Mouse (Mus musculus): ENCODE data around the gene Nol3. TPM values are rescaled to one million over a fixed set of nuclear protein-coding genes. Genes with fewer than 3 reads are reported as not detected.

Gene Nol3
- total and polyA plus RNA-seq, 2 experiments from 2014 or later, result 2.0 to 6.5 TPM

- H3K4me3 ChIP-seq (ENCODE audit: low read depth, low read length), result peak overlapping the region; percentile 89
- ATAC-seq (ENCODE audit: low FRiP score) (peak; percentile 50), DNase-seq (ENCODE audit: low spot score) (peak; percentile 41)
- no peak for TF ChIP-seq CTCF (IDR thresholded peaks at IDR 0.05)
- peaks cover 33% of the 10 kb centered on the region for H3K36me3 ChIP-seq (ENCODE audit: insufficient read depth, low read length)
- H3K4me2 ChIP-seq (ENCODE audit: low read depth, low read length, poor library complexity, severe bottlenecking), result peak overlapping the region; percentile 76
- H3K9me3 ChIP-seq (ENCODE audit: low read length), result no peaks in the 10 kb centered on the region
- WGBS, result 0% methylated on average over 12 of the region's 12 CpGs
- H3K4me1 ChIP-seq (ENCODE audit: insufficient read depth, low read length), result peaks cover 16% of the 10 kb centered on the region
- H3K27ac ChIP-seq (ENCODE audit: low read depth, low read length), result peak overlapping the region; percentile 82
- no peaks in the 10 kb centered on the region for H3K27me3 ChIP-seq (ENCODE audit: insufficient read depth, low read length)
- peak overlapping the region; percentile 96 for H3K9ac ChIP-seq (replicated peaks; ENCODE audit: low read length, poor library complexity, severe bottlenecking)
Observed at GRCm38 (mm10) chr8:105325641-105326093, 49.7 kb downstream of the Nol3 start.

GRCm38 (mm10) chr8:105326141-105326672, 50.3 kb downstream of the Nol3 start, which contains the start of the genes Lrrc29 and Tmem208:
Gene Lrrc29 (minus strand): TSS chr8:105326278.
Gene Tmem208 (plus strand): TSS chr8:105326354.
- 0% methylated on average over 36 of the region's 36 CpGs for WGBS
- TF ChIP-seq CTCF (IDR thresholded peaks at IDR 0.05), result peak; percentile 72
- DNase-seq (ENCODE audit: low spot score), result peak; percentile 97
- peak within 1 kb of the TSS; percentile 89 for H3K4me3 ChIP-seq (ENCODE audit: low read depth, low read length)
- ATAC-seq (ENCODE audit: low FRiP score), result peak; percentile 92
- peak within 1 kb of the TSS; percentile 76 for H3K4me2 ChIP-seq (ENCODE audit: low read depth, low read length, poor library complexity, severe bottlenecking)
- H3K27ac ChIP-seq (ENCODE audit: low read depth, low read length), result peak within 1 kb of the TSS; percentile 82
- H3K9ac ChIP-seq (replicated peaks; ENCODE audit: low read length, poor library complexity, severe bottlenecking), result peak within 1 kb of the TSS; percentile 96
- no peaks in the 10 kb centered on the region for H3K9me3 ChIP-seq (ENCODE audit: low read length)
- H3K36me3 ChIP-seq (ENCODE audit: insufficient read depth, low read length), result peaks cover 39% of the 10 kb centered on the region
- no peaks in the 10 kb centered on the region for H3K27me3 ChIP-seq (ENCODE audit: insufficient read depth, low read length)
- peaks cover 16% of the 10 kb centered on the region for H3K4me1 ChIP-seq (ENCODE audit: insufficient read depth, low read length)

GRCm38 (mm10) chr8:105326968-105327367, 51.0 kb downstream of the Nol3 start:
- H3K27me3 ChIP-seq (ENCODE audit: insufficient read depth, low read length), result no peaks in the 10 kb centered on the region
- peaks cover 16% of the 10 kb centered on the region for H3K4me1 ChIP-seq (ENCODE audit: insufficient read depth, low read length)
- peak overlapping the region; percentile 96 for H3K9ac ChIP-seq (replicated peaks; ENCODE audit: low read length, poor library complexity, severe bottlenecking)
- no peak for TF ChIP-seq CTCF (IDR thresholded peaks at IDR 0.05)
- 37% methylated on average over 6 of the region's 6 CpGs for WGBS
- DNase-seq (ENCODE audit: low spot score) (no peak), ATAC-seq (ENCODE audit: low FRiP score) (no peak)
- H3K4me2 ChIP-seq (ENCODE audit: low read depth, low read length, poor library complexity, severe bottlenecking), result peak overlapping the region; percentile 76
- peak overlapping the region; percentile 89 for H3K4me3 ChIP-seq (ENCODE audit: low read depth, low read length)
- peaks cover 39% of the 10 kb centered on the region for H3K36me3 ChIP-seq (ENCODE audit: insufficient read depth, low read length)
- H3K27ac ChIP-seq (ENCODE audit: low read depth, low read length), result peak overlapping the region; percentile 82; the same call in 1 of the 2 replicates
- no peaks in the 10 kb centered on the region for H3K9me3 ChIP-seq (ENCODE audit: low read length)

- no peak for TF ChIP-seq CTCF (IDR thresholded peaks at IDR 0.05)
- ATAC-seq (ENCODE audit: low FRiP score), result no peak
- H3K4me3 ChIP-seq (ENCODE audit: low read depth, low read length), result no peak overlapping the region
Observed at GRCm38 (mm10) chr8:105330325-105330724, 54.4 kb downstream of the Nol3 start.

GRCm38 (mm10) chr8:105331469-105331868, 55.5 kb downstream of the Nol3 start:
- H3K4me2 ChIP-seq (ENCODE audit: low read depth, low read length, poor library complexity, severe bottlenecking), result no peak overlapping the region
- WGBS, result 95% methylated on average over 22 of the region's 22 CpGs
- H3K27ac ChIP-seq (ENCODE audit: low read depth, low read length), result no peak overlapping the region
- DNase-seq (ENCODE audit: low spot score) (no peak), ATAC-seq (ENCODE audit: low FRiP score) (no peak)
- no peaks in the 10 kb centered on the region for H3K9me3 ChIP-seq (ENCODE audit: low read length)
- H3K4me3 ChIP-seq (ENCODE audit: low read depth, low read length), result no peak overlapping the region
- peaks cover 35% of the 10 kb centered on the region for H3K36me3 ChIP-seq (ENCODE audit: insufficient read depth, low read length)
- no peaks in the 10 kb centered on the region for H3K27me3 ChIP-seq (ENCODE audit: insufficient read depth, low read length)
- no peak for TF ChIP-seq CTCF (IDR thresholded peaks at IDR 0.05)
- peaks cover 8% of the 10 kb centered on the region; the same call in 1 of the 2 replicates for H3K4me1 ChIP-seq (ENCODE audit: insufficient read depth, low read length)
- no peak overlapping the region for H3K9ac ChIP-seq (replicated peaks; ENCODE audit: low read length, poor library complexity, severe bottlenecking)

More at GRCm38 (mm10) chr8:105330325-105330724, 54.4 kb downstream of the Nol3 start:
- H3K9ac ChIP-seq (replicated peaks; ENCODE audit: low read length, poor library complexity, severe bottlenecking), result no peak overlapping the region
- 94% methylated on average over 12 of the region's 12 CpGs for WGBS
- H3K4me2 ChIP-seq (ENCODE audit: low read depth, low read length, poor library complexity, severe bottlenecking), result no peak overlapping the region
- peaks cover 10% of the 10 kb centered on the region; the same call in 1 of the 2 replicates for H3K4me1 ChIP-seq (ENCODE audit: insufficient read depth, low read length)
- H3K36me3 ChIP-seq (ENCODE audit: insufficient read depth, low read length), result peaks cover 35% of the 10 kb centered on the region
- H3K27me3 ChIP-seq (ENCODE audit: insufficient read depth, low read length), result no peaks in the 10 kb centered on the region
- H3K9me3 ChIP-seq (ENCODE audit: low read length), result no peaks in the 10 kb centered on the region
- DNase-seq (ENCODE audit: low spot score), result no peak
- no peak overlapping the region for H3K27ac ChIP-seq (ENCODE audit: low read depth, low read length)

MicroRNAs encoded within 50 kb of the gene (microRNA counts, 519-probe panel; counts per million panel counts)
- 3,684 counts per million, percentile 78 among the panel's probes with 10 or more counts for microRNA mmu-miR-328

Small RNA genes lying within 50 kb of the gene (microRNA-seq; reads per million reads assigned to microRNA genes)
- gene Gm27320 (ENCODE audit: borderline number of aligned reads) (not detected), gene Mir328 (ENCODE audit: borderline number of aligned reads) (514 reads per million, percentile 65 among the genes with 10 or more reads in this experiment)

Other genes with a start within 250 kb of the Nol3 start
- not detected in 2 replicates for gene Ces3a, start 227.5 kb upstream of the Nol3 start, total RNA-seq (2014; rRNA removed)
- not detected in 2 replicates for gene Ces3a, start 227.5 kb upstream of the Nol3 start, polyA plus RNA-seq (2015; fragmentation: Nextera tagmentation; extraction: Ambion mirVana)
- gene Ces3b, start 192.4 kb upstream of the Nol3 start, total RNA-seq (2014; rRNA removed), result not detected in 2 replicates
- gene Ces3b, start 192.4 kb upstream of the Nol3 start, polyA plus RNA-seq (2015; fragmentation: Nextera tagmentation; extraction: Ambion mirVana), result not detected in 2 replicates
- not detected in 2 replicates for gene Ces4a, start 144.3 kb upstream of the Nol3 start, total RNA-seq (2014; rRNA removed)
- 0.06 TPM in 1 of 2 replicates, not detected in the other for gene Ces4a, start 144.3 kb upstream of the Nol3 start, polyA plus RNA-seq (2015; fragmentation: Nextera tagmentation; extraction: Ambion mirVana)
- 43.9 and 46.1 TPM in 2 replicates for gene Cbfb, start 105.5 kb upstream of the Nol3 start, total RNA-seq (2014; rRNA removed)
- gene Cbfb, start 105.5 kb upstream of the Nol3 start, polyA plus RNA-seq (2015; fragmentation: Nextera tagmentation; extraction: Ambion mirVana), result 16.2 and 17.5 TPM in 2 replicates
- 33.6 and 36.7 TPM in 2 replicates for gene D230025D16Rik, start 51.0 kb upstream of the Nol3 start, total RNA-seq (2014; rRNA removed)
- 24.6 and 28.3 TPM in 2 replicates for gene D230025D16Rik, start 51.0 kb upstream of the Nol3 start, polyA plus RNA-seq (2015; fragmentation: Nextera tagmentation; extraction: Ambion mirVana)
- 14.2 and 17.5 TPM in 2 replicates for gene B3gnt9, start 21.0 kb upstream of the Nol3 start, total RNA-seq (2014; rRNA removed)
- gene B3gnt9, start 21.0 kb upstream of the Nol3 start, polyA plus RNA-seq (2015; fragmentation: Nextera tagmentation; extraction: Ambion mirVana), result 9.5 and 11.5 TPM in 2 replicates
- 7.5 and 8.3 TPM in 2 replicates for gene Tradd, start 11.5 kb upstream of the Nol3 start, total RNA-seq (2014; rRNA removed)
- 7.4 and 8.0 TPM in 2 replicates for gene Tradd, start 11.5 kb upstream of the Nol3 start, polyA plus RNA-seq (2015; fragmentation: Nextera tagmentation; extraction: Ambion mirVana)
- gene Fbxl8, start 11.5 kb upstream of the Nol3 start, total RNA-seq (2014; rRNA removed), result 0.52 and 0.77 TPM in 2 replicates
- 0.83 and 0.85 TPM in 2 replicates for gene Fbxl8, start 11.5 kb upstream of the Nol3 start, polyA plus RNA-seq (2015; fragmentation: Nextera tagmentation; extraction: Ambion mirVana)
- 0.33 TPM in 1 of 2 replicates, not detected in the other for gene Hsf4, start 6.3 kb upstream of the Nol3 start, total RNA-seq (2014; rRNA removed)
- gene Hsf4, start 6.3 kb upstream of the Nol3 start, polyA plus RNA-seq (2015; fragmentation: Nextera tagmentation; extraction: Ambion mirVana), result 0.43 and 0.59 TPM in 2 replicates
- gene 4931428F04Rik, start 13.7 kb downstream of the Nol3 start, total RNA-seq (2014; rRNA removed), result 63.6 and 79.2 TPM in 2 replicates
- 131 and 132 TPM in 2 replicates for gene 4931428F04Rik, start 13.7 kb downstream of the Nol3 start, polyA plus RNA-seq (2015; fragmentation: Nextera tagmentation; extraction: Ambion mirVana)
- gene Exoc3l, start 20.0 kb downstream of the Nol3 start, total RNA-seq (2014; rRNA removed), result 2.0 and 5.1 TPM in 2 replicates
- gene Exoc3l, start 20.0 kb downstream of the Nol3 start, polyA plus RNA-seq (2015; fragmentation: Nextera tagmentation; extraction: Ambion mirVana), result 6.8 and 6.9 TPM in 2 replicates
- 28.2 and 35.7 TPM in 2 replicates for gene E2f4, start 21.5 kb downstream of the Nol3 start, total RNA-seq (2014; rRNA removed)
- gene E2f4, start 21.5 kb downstream of the Nol3 start, polyA plus RNA-seq (2015; fragmentation: Nextera tagmentation; extraction: Ambion mirVana), result 29.1 and 29.3 TPM in 2 replicates
- gene Elmo3, start 29.5 kb downstream of the Nol3 start, total RNA-seq (2014; rRNA removed), result 0.71 and 1.3 TPM in 2 replicates
- gene Elmo3, start 29.5 kb downstream of the Nol3 start, polyA plus RNA-seq (2015; fragmentation: Nextera tagmentation; extraction: Ambion mirVana), result 0.81 and 1.3 TPM in 2 replicates
- gene Lrrc29, start 50.1 kb downstream of the Nol3 start, total RNA-seq (2014; rRNA removed), result 2.5 and 4.5 TPM in 2 replicates
- 2.1 and 2.4 TPM in 2 replicates for gene Lrrc29, start 50.1 kb downstream of the Nol3 start, polyA plus RNA-seq (2015; fragmentation: Nextera tagmentation; extraction: Ambion mirVana)
- gene Tmem208, start 50.2 kb downstream of the Nol3 start, total RNA-seq (2014; rRNA removed), result 81.3 and 88.4 TPM in 2 replicates
- 129 and 152 TPM in 2 replicates for gene Tmem208, start 50.2 kb downstream of the Nol3 start, polyA plus RNA-seq (2015; fragmentation: Nextera tagmentation; extraction: Ambion mirVana)
- gene Fhod1, start 71.8 kb downstream of the Nol3 start, total RNA-seq (2014; rRNA removed), result 3.8 and 4.4 TPM in 2 replicates
- 0.48 and 0.56 TPM in 2 replicates for gene Fhod1, start 71.8 kb downstream of the Nol3 start, polyA plus RNA-seq (2015; fragmentation: Nextera tagmentation; extraction: Ambion mirVana)
- gene Slc9a5, start 72.7 kb downstream of the Nol3 start, total RNA-seq (2014; rRNA removed), result 28.3 and 28.4 TPM in 2 replicates
- 12.8 and 14.4 TPM in 2 replicates for gene Slc9a5, start 72.7 kb downstream of the Nol3 start, polyA plus RNA-seq (2015; fragmentation: Nextera tagmentation; extraction: Ambion mirVana)
- gene Plekhg4, start 97.1 kb downstream of the Nol3 start, total RNA-seq (2014; rRNA removed), result 6.3 and 8.7 TPM in 2 replicates
- gene Plekhg4, start 97.1 kb downstream of the Nol3 start, polyA plus RNA-seq (2015; fragmentation: Nextera tagmentation; extraction: Ambion mirVana), result 1.7 and 2.5 TPM in 2 replicates
- gene Kctd19, start 137.4 kb downstream of the Nol3 start, total RNA-seq (2014; rRNA removed), result 0.09 and 0.16 TPM in 2 replicates
- gene Kctd19, start 137.4 kb downstream of the Nol3 start, polyA plus RNA-seq (2015; fragmentation: Nextera tagmentation; extraction: Ambion mirVana), result 0.27 TPM in 2 replicates
- 0.28 and 0.93 TPM in 2 replicates for gene Lrrc36, start 137.4 kb downstream of the Nol3 start, total RNA-seq (2014; rRNA removed)
- 0.86 and 0.99 TPM in 2 replicates for gene Lrrc36, start 137.4 kb downstream of the Nol3 start, polyA plus RNA-seq (2015; fragmentation: Nextera tagmentation; extraction: Ambion mirVana)
- gene Tppp3, start 195.4 kb downstream of the Nol3 start, total RNA-seq (2014; rRNA removed), result 75.0 and 82.8 TPM in 2 replicates
- 159 and 164 TPM in 2 replicates for gene Tppp3, start 195.4 kb downstream of the Nol3 start, polyA plus RNA-seq (2015; fragmentation: Nextera tagmentation; extraction: Ambion mirVana)
- 32.9 and 47.2 TPM in 2 replicates for gene Zdhhc1, start 220.8 kb downstream of the Nol3 start, total RNA-seq (2014; rRNA removed)
- 27.3 and 27.9 TPM in 2 replicates for gene Zdhhc1, start 220.8 kb downstream of the Nol3 start, polyA plus RNA-seq (2015; fragmentation: Nextera tagmentation; extraction: Ambion mirVana)
- 0.57 and 0.88 TPM in 2 replicates for gene Hsd11b2, start 242.6 kb downstream of the Nol3 start, total RNA-seq (2014; rRNA removed)
- 1.3 and 1.9 TPM in 2 replicates for gene Hsd11b2, start 242.6 kb downstream of the Nol3 start, polyA plus RNA-seq (2015; fragmentation: Nextera tagmentation; extraction: Ambion mirVana)